Mouse (Mus musculus) neural tube, embryonic 11.5 days (tissue): ENCODE measurements around the gene Elf2. TPM values are rescaled to one million over a fixed set of nuclear protein-coding genes. Genes with fewer than 3 reads are reported as not detected.

Source experiments
- ATAC-seq: fragments of 200-750 bp; cut with Nextera tagmentation; 2 replicates; pipeline ENCODE4 v1.8.0; 2017; ENCODE audit warnings: moderate number of reproducible peaks, mild to moderate bottlenecking, moderate TSS enrichment, moderate library complexity; ENCODE audit not compliant: insufficient read depth, low FRiP score, low TSS enrichment
- DNase-seq: peaks from one replicate; pipeline ENCODE4 v3.0.0-alpha.2; 2015; ENCODE audit warnings: low spot score
- H3K27ac ChIP-seq: fragments of 300-500 bp; sonication (generic); 2 replicates; pipeline ENCODE4 v1.5.1; 2014; ENCODE audit warnings: low read depth, mild to moderate bottlenecking, low read length
- H3K27me3 ChIP-seq: fragments of 300-500 bp; sonication (generic); 2 replicates; pipeline ENCODE4 v1.6.1; 2014; ENCODE audit warnings: mild to moderate bottlenecking, low read length, mixed read lengths; ENCODE audit not compliant: control insufficient read depth, insufficient read depth
- H3K36me3 ChIP-seq: fragments of 300-500 bp; sonication (generic); 2 replicates; pipeline ENCODE4 v1.6.1; 2014; ENCODE audit warnings: mild to moderate bottlenecking, low read length, moderate library complexity, mixed read lengths; ENCODE audit not compliant: control insufficient read depth, insufficient read depth
- H3K4me1 ChIP-seq: fragments of 300-500 bp; sonication (generic); 2 replicates; pipeline ENCODE4 v1.6.1; 2014; ENCODE audit warnings: low read length, mixed read lengths; ENCODE audit not compliant: control insufficient read depth, insufficient read depth
- H3K4me2 ChIP-seq: fragments of 300-500 bp; sonication (generic); 2 replicates; pipeline ENCODE4 v1.6.1; 2014; ENCODE audit warnings: low read depth, mild to moderate bottlenecking, moderate library complexity
- H3K4me3 ChIP-seq: fragments of 300-500 bp; sonication (generic); 2 replicates; pipeline ENCODE4 v1.5.1; 2014; ENCODE audit warnings: low read depth, low read length
- H3K9ac ChIP-seq: fragments of 300-500 bp; sonication (generic); 2 replicates; pipeline ENCODE4 v1.6.1; 2014; ENCODE audit warnings: mild to moderate bottlenecking, low read length
- H3K9me3 ChIP-seq: fragments of 300-500 bp; sonication (generic); 2 replicates; pipeline ENCODE4 v1.6.1; 2016; ENCODE audit warnings: low read length; ENCODE audit not compliant: control insufficient read depth
- WGBS: fragments of 180-500 bp; shearing (Covaris S2); extraction: QIAGEN DNeasy Blood & Tissue Kit; methylation state at CpG from one replicate; pipeline ENCODE4 v1.1.7; 2014; 5-methylcytosine and 5-hydroxymethylcytosine counted together
- polyA plus RNA-seq: library from polyadenylated mRNA; unstranded; fragments of >200 nt; fragmentation: Nextera tagmentation; extraction: Ambion mirVana; gene quantifications from 2 replicates; pipeline ENCODE4 v1.2.1, GENCODE M21; 2014

The Elf2 gene
- polyA plus RNA-seq, 1 experiment from 2014 or later, result 47.3 TPM

GRCm38 (mm10) chr3:51270069-51270817, 70.2 kb downstream of the Elf2 start:
- DNase-seq, result no peak

DNA sequence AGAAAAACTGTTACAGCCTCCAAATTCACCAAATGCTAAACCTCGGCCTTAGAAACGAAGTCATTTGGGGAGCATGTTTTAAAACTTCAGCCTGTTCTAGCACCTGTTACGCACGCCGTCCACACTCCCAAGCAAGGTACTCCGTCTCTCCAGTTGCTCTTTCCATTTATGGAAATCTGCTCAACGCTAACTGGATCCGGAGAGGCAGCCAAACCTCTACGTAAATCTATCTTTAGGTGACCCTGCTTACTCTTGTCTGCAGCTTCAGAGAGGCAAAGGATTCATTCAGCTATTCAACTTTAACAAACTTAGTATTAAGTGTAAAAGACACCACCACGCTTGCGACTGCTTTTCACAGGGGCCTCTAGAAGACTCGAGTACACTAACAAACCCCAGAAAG, 72.0 kb downstream of the Elf2 start:
- no peak overlapping the region for H3K9ac ChIP-seq
- no peak overlapping the region for H3K27ac ChIP-seq
- DNase-seq (no peak), ATAC-seq (no peak)
- no peak overlapping the region for H3K4me2 ChIP-seq
- WGBS, result 89% methylated on average over 12 of the region's 12 CpGs
- no peaks in the 10 kb centered on the region for H3K27me3 ChIP-seq
- peaks cover 4% of the 10 kb centered on the region for H3K36me3 ChIP-seq
- no peaks in the 10 kb centered on the region for H3K9me3 ChIP-seq
- no peaks in the 10 kb centered on the region for H3K4me1 ChIP-seq
- H3K4me3 ChIP-seq, result no peak overlapping the region

More at GRCm38 (mm10) chr3:51270069-51270817, 70.2 kb downstream of the Elf2 start:
- Histone ChIP-seq H3K9ac (no peak overlapping the region), H3K4me3 (no peak overlapping the region), H3K4me2 (no peak overlapping the region), H3K27ac (no peak overlapping the region), H3K36me3 (peaks cover under 1% of the 10 kb centered on the region), H3K9me3 (no peaks in the 10 kb centered on the region), H3K4me1 (peaks cover under 1% of the 10 kb centered on the region; the same call in 1 of the 2 replicates), H3K27me3 (no peaks in the 10 kb centered on the region)
- no peak for ATAC-seq
- WGBS, result 93% methylated on average over 12 of the region's 12 CpGs

GRCm38 (mm10) chr3:51262942-51263341, 77.5 kb downstream of the Elf2 start:
- Histone ChIP-seq H3K4me1 (no peaks in the 10 kb centered on the region), H3K9ac (no peak overlapping the region), H3K4me2 (no peak overlapping the region), H3K9me3 (no peaks in the 10 kb centered on the region), H3K27me3 (no peaks in the 10 kb centered on the region), H3K27ac (no peak overlapping the region), H3K4me3 (no peak overlapping the region), H3K36me3 (peaks cover 10% of the 10 kb centered on the region)
- WGBS, result 91% methylated on average over 8 of the region's 8 CpGs
- ATAC-seq, result no peak
- no peak for DNase-seq

- H3K9ac ChIP-seq, result no peak overlapping the region
- no peaks in the 10 kb centered on the region for H3K4me1 ChIP-seq
- no peak overlapping the region for H3K4me3 ChIP-seq
- H3K4me2 ChIP-seq, result no peak overlapping the region
- no peak for ATAC-seq
- no peaks in the 10 kb centered on the region for H3K9me3 ChIP-seq
- H3K36me3 ChIP-seq, result peaks cover 10% of the 10 kb centered on the region
- 93% methylated on average over 5 of the region's 5 CpGs for WGBS
- DNase-seq, result no peak
- H3K27me3 ChIP-seq, result no peaks in the 10 kb centered on the region
- H3K27ac ChIP-seq, result no peak overlapping the region
These were observed 82.4 kb downstream of the Elf2 start for GRCm38 (mm10) chr3:51258070-51258469.

DNA sequence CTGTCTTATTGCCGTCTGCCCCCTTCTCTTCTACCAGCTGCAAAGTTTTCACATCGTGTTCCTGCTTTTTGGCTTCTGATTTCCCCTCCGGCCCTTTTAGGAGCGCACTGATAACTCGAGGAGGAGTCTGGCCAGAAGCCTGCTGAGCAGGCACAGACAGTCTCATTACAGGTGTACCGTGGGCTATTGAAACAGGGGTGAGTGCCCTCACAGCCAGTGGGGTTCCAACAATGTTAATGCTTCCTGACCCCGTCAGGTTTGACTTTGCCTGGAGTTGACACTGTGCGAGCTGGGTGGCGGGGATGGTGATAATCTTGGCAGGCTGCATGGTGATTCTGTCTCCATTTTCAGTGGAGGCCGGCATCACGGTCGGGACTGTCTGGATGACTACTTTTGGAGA, 84.0 kb downstream of the Elf2 start:
- H3K9ac ChIP-seq, result no peak overlapping the region
- H3K4me3 ChIP-seq, result no peak overlapping the region
- 92% methylated on average over 12 of the region's 12 CpGs for WGBS
- H3K36me3 ChIP-seq, result peaks cover 10% of the 10 kb centered on the region
- H3K27ac ChIP-seq, result no peak overlapping the region
- H3K9me3 ChIP-seq, result no peaks in the 10 kb centered on the region
- H3K4me1 ChIP-seq, result no peaks in the 10 kb centered on the region
- H3K27me3 ChIP-seq, result no peaks in the 10 kb centered on the region
- DNase-seq, result no peak
- no peak overlapping the region for H3K4me2 ChIP-seq
- ATAC-seq, result no peak

DNA sequence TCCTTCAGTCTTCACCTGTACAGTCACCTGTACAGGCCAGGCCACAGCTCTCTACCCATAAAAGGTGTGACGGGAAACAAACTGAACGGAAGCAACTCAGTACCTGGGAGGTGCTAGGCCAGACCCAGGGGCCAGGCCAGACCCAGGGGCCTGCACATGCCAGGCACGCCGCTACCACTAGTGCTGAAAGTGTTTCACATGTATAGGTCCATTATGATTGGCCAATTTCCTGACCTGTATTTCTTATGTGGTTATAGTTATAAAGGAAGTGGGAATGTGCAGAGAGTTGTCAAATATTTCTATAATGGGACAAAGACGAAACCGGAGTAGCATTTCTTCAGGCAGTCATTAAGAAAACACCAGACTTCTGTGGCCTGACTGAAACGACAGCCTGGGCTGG, 85.7 kb downstream of the Elf2 start:
- DNase-seq, result no peak
- 96% methylated on average over 7 of the region's 7 CpGs for WGBS

DNA sequence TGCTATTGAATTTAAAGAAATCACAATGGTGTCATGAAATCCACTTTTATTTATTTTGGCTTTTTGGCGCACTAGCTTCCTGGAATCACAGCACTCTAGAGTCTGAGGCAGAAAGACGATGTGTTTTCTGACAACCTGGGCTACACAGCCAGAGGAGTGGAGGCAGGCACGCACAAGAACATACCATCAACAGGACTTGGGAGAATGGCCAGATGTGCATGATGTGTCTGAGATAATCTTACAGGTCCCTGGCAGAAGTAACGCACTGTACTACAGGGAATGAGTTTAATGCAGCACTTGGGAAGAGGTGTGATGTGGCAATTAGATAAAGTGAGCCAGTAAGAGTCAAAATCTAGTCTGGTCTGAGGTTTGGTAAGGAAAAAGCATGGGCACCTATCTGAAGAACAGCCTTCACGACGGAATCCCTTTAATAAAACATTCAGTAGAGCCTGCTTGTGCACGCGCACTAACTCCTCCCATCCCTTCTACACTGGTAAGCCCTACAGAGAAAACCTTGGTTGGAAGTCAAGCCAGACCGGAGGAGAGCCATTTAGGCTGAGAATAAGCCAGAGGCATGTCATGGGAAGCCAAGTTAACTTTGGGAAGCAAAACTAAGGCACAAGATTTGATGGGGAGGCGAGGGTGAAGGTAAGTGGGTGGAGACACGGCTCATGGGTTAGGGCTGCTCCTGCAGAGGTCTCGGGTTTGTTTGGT, 87.6 kb downstream of the Elf2 start:
- peaks cover 4% of the 10 kb centered on the region for H3K36me3 ChIP-seq
- ATAC-seq, result no peak

More for the DNA sequence above, 85.7 kb downstream of the Elf2 start:
- Histone ChIP-seq H3K4me3 (no peak overlapping the region), H3K36me3 (peaks cover 7% of the 10 kb centered on the region), H3K27ac (no peak overlapping the region), H3K4me2 (no peak overlapping the region), H3K9ac (no peak overlapping the region), H3K4me1 (no peaks in the 10 kb centered on the region), H3K9me3 (no peaks in the 10 kb centered on the region), H3K27me3 (no peaks in the 10 kb centered on the region)
- no peak for ATAC-seq

DNA sequence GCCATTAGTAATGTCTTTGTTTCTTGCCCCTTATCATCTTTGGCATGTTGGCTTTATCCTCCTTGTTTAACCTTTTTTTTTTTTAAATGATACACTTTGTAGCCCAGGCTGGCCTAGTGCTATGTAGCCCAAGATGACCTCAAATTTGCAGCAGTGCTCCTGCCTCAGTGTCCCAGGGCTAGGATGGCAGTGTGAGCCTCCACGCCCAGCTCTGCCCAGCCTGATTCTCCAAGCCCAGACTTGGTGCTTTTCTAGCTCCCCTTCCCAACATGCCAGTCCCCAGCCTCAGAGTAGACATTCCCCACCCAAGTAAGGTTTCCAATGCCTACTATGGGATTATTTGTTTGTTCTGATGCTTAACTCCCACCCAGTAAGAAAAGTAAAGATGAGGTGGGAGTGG, 88.2 kb downstream of the Elf2 start:
- H3K4me2 ChIP-seq, result no peak overlapping the region
- H3K9me3 ChIP-seq, result no peaks in the 10 kb centered on the region
- H3K36me3 ChIP-seq, result peaks cover 3% of the 10 kb centered on the region
- 97% methylated on average over 1 of the region's 1 CpGs for WGBS
- H3K9ac ChIP-seq, result no peak overlapping the region
- no peaks in the 10 kb centered on the region for H3K27me3 ChIP-seq
- DNase-seq (no peak), ATAC-seq (no peak)
- no peak overlapping the region for H3K27ac ChIP-seq
- no peak overlapping the region for H3K4me3 ChIP-seq
- no peaks in the 10 kb centered on the region for H3K4me1 ChIP-seq

More for the DNA sequence above, 87.6 kb downstream of the Elf2 start:
- WGBS, result 93% methylated on average over 12 of the region's 12 CpGs
- no peak overlapping the region for H3K4me3 ChIP-seq
- no peak overlapping the region for H3K27ac ChIP-seq
- H3K27me3 ChIP-seq, result no peaks in the 10 kb centered on the region
- no peak overlapping the region for H3K4me2 ChIP-seq
- DNase-seq, result no peak
- H3K9me3 ChIP-seq, result no peaks in the 10 kb centered on the region
- H3K4me1 ChIP-seq, result no peaks in the 10 kb centered on the region
- H3K9ac ChIP-seq, result no peak overlapping the region

DNA sequence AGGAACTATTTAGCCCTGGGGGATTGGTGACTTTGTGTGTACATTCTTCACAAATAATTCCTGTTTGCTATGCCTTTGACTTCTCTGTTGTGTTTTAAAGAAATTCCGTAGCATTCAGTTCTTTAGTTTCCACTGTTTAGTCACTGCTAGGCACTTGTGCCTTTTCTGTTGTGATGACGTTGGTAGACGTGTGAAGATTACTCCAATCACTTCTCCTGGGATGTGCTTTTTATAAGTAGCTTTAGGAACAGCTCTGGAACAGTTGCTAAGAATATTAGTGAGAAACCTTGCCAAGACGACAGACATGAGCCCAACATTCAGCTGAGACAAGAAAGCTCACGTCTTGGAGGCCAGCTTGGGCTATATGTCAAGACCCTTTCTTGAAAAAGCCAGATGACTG, 89.4 kb downstream of the Elf2 start:
- Histone ChIP-seq H3K27me3 (no peaks in the 10 kb centered on the region), H3K27ac (no peak overlapping the region), H3K9ac (no peak overlapping the region), H3K9me3 (no peaks in the 10 kb centered on the region), H3K36me3 (no peaks in the 10 kb centered on the region; the same call in 1 of the 2 replicates), H3K4me1 (no peaks in the 10 kb centered on the region), H3K4me3 (no peak overlapping the region), H3K4me2 (no peak overlapping the region)
- no peak for DNase-seq
- 90% methylated on average over 5 of the region's 5 CpGs for WGBS
- ATAC-seq, result no peak
